Mouse (Mus musculus) E14TG2a.4 (cell line): ENCODE data around the gene Atp2a3.

Source experiments
- H3K27me3 ChIP-seq: 2 replicates; pipeline ENCODE4 v1.6.1; 2014; ENCODE audit warnings: low read length, control low read depth; ENCODE audit not compliant: insufficient read depth
- H3K36me3 ChIP-seq: 2 replicates; pipeline ENCODE4 v1.6.1; 2014; ENCODE audit warnings: low read length, control low read depth; ENCODE audit not compliant: insufficient read depth
- H3K4me1 ChIP-seq: replicated peaks from 2 replicates; pipeline ENCODE4 v1.6.1; 2014; ENCODE audit warnings: low read depth, low read length, control low read depth
- H3K4me3 ChIP-seq: replicated peaks from 2 replicates; pipeline ENCODE4 v1.5.1; 2014; ENCODE audit warnings: mild to moderate bottlenecking, low read length
- H3K9me3 ChIP-seq: 2 replicates; pipeline ENCODE4 v1.6.1; 2014; ENCODE audit warnings: low read length, control low read depth
- CTCF ChIP-seq: conservative IDR thresholded peaks from 2 replicates; pipeline ENCODE4 v1.5.1; 2014; ENCODE audit warnings: low read length
- NANOG ChIP-seq: IDR thresholded peaks from 2 replicates; pipeline ENCODE4 v1.6.1; 2014; ENCODE audit warnings: borderline replicate concordance, low read length, mixed read lengths
- POU5F1 ChIP-seq: IDR thresholded peaks from 2 replicates; pipeline ENCODE4 v1.6.1; 2014; ENCODE audit warnings: low read length, borderline replicate concordance

Atp2a3 gene

DNA sequence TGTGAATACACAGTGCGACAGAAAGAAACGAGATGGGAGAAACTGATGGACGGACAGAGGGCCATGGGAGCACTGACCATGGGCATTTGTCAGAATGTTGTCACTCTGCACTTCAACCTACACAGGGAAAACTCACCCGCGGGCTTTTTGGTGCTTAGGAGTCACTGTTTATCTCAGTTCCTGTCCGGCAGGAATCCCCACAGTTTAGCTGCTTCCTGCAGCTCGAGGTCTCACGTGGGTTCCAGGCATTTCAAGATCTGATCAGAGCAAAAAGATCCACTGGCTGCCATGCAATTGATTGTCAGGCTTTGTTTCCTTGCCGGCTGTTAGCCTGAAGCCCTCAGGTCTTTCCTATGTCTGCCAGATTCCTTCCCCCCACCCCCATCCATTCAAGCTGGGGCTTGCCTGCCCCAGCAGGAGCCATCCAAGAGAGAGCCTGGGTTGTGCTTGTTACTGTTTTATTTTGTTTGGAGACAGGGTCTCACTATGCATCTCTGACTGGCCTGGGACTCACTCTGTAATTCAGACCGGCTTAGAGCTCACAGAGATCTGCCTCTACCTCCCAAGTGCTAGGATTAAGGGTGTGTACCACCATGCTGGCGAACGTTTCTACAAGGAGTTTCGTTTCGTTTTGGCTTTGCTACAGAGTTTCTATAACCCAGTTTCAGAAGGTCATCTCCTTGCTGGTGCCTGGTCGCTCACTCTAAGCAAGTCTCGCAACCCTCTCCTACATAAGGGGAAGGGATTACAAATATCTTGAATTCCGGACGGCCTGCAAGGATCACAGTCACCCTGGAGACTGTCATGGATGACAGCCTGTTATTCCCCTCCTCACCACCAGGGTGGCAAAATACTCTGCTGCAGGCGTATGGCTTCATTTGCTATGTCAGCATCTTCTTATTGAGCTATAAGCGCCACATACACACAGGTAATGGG, 20.5 kb upstream of the Atp2a3 start:
- no peak for TF ChIP-seq NANOG
- peak; percentile 96 for TF ChIP-seq CTCF
- TF ChIP-seq POU5F1 = no peak
- Histone ChIP-seq H3K9me3 (no peaks in the 10 kb centered on the region), H3K36me3 (no peaks in the 10 kb centered on the region), H3K27me3 (no peaks in the 10 kb centered on the region), H3K4me1 (peaks cover 31% of the 10 kb centered on the region), H3K4me3 (peak overlapping the region; percentile 21; the same call in 1 of the 2 replicates)

DNA sequence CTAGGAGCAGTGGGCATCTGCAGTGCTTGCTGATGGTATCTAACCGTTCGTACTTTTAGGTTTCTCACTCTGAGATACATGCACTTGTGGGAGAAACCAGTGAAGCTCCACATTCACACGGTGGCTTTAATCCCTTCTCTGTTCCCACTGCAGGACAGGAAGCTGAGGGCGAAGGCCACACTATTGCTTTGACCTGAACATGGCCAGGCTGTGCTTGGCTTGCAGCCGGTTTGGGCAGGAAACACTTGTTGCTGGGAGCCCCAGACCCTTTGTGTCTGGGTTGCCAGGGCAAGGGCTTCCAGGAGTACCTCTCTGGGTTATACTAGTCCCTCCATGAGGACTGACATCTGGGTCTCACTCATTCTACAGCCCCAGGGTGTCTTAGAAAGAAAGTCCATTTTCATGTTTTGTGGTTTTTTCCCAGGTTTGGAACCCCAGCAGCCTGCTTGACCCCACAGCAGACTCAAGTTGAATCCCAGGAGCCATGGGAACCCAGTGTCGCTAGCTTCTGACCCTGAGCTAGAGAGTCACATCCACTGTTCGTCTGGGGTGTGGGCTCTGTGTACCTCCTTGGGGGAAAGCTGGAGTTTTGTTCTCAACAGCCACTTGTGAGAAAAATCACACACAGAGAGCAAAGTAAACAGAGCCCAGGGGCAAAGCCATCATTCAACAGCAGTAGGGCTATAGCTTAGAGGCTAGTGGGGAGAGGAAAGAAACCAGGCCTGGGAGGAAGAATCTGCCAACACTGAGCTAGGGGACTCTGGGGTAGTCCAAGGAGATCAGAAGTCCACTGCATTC, 15.8 kb upstream of the Atp2a3 start:
- H3K36me3 ChIP-seq = no peaks in the 10 kb centered on the region
- no peak overlapping the region for H3K4me3 ChIP-seq
- peaks cover 47% of the 10 kb centered on the region for H3K4me1 ChIP-seq
- H3K27me3 ChIP-seq = peaks cover 16% of the 10 kb centered on the region; the same call in 1 of the 2 replicates
- TF ChIP-seq NANOG = no peak
- no peak for TF ChIP-seq POU5F1
- no peak for TF ChIP-seq CTCF
- H3K9me3 ChIP-seq = peaks cover 7% of the 10 kb centered on the region; the same call in 1 of the 2 replicates

DNA sequence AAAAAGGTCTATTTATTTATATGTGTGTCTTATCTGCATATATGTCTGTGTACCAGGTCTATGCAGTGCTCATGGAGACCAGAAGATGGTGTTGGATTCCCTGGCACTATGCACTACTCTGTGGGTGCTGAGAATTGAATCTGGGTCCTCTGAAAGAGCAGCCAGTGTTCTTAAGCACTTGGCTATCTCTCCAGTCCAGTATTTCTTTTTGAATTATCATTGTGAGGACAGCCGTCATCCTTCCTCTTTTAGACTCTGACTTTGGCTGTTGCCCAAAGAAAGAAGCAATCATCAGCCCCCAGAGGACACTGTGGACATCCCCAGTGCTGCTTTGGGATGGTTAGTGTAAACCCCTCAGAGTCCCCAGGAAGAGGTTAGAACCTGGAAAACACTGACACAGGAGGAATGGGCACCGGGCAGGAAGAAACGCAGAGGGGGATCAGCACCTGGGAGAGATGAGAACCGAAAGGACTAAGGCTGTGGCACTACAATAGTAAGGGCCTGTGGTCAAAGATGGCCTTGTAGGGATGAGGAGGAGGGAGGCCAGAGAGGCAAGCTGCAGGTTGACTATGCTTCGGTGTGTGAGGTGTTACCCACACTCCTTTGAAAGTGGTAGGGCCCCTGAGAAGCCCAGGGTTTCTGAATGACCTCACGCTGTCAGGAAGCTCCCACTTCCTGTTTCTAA, 15.0 kb upstream of the Atp2a3 start:
- H3K27me3 ChIP-seq = peaks cover 16% of the 10 kb centered on the region; the same call in 1 of the 2 replicates
- peaks cover 47% of the 10 kb centered on the region for H3K4me1 ChIP-seq
- no peak overlapping the region for H3K4me3 ChIP-seq
- no peak for TF ChIP-seq POU5F1
- TF ChIP-seq NANOG = no peak
- no peak for TF ChIP-seq CTCF
- H3K36me3 ChIP-seq = no peaks in the 10 kb centered on the region
- H3K9me3 ChIP-seq = peaks cover 8% of the 10 kb centered on the region; the same call in 1 of the 2 replicates

DNA sequence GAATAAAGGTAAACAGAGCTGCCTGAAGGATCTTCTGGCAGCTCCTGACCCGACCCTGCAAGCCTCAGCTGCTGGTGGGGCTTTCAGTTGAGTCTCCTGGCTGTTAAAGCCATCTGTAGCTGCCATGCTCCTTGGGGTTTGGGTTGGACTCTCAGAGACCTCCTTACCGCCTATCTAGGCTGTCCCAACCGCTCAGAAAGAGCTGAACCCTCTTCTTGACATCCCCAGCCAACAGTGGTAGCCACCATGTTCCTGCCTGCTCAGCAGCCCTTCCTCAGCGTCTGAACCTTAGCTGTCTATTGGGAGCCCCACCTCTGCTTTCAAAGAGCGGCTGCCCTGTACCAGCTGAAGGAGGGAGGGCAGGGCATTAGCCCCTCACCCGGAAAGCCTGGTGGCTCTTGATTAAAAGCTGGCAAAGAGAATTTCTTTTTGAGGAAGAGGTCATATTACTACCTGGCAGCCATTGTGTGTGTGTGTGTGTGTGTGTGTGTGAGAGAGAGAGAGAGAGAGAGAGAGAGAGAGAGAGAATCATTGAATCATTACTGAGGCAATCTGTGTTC, 14.3 kb upstream of the Atp2a3 start:
- Histone ChIP-seq H3K27me3 (peaks cover 16% of the 10 kb centered on the region; the same call in 1 of the 2 replicates), H3K4me3 (no peak overlapping the region), H3K9me3 (peaks cover 8% of the 10 kb centered on the region; the same call in 1 of the 2 replicates), H3K4me1 (peaks cover 47% of the 10 kb centered on the region), H3K36me3 (no peaks in the 10 kb centered on the region)
- TF ChIP-seq POU5F1 = no peak
- no peak for TF ChIP-seq NANOG
- TF ChIP-seq CTCF = no peak

DNA sequence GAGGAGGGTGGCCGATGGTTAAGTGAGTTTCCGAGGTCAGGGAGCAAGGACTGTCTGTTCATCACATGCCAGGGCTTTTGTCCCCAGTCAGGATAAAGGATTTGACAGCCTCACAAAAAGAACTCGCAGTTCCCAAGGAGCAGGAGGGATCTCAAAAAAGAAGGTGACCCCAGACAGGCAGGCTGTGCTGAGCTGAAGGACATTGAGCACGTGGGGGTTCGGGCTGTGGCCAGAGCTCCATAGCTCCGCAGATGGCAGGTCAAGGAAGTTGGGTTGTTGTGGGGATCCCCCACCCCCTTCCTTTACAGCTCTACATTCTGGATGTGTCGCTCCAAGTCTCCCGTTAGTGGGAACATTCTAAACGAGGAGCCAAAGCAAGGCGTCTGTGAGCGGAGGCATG, 13.1 kb upstream of the Atp2a3 start:
- peaks cover 16% of the 10 kb centered on the region; the same call in 1 of the 2 replicates for H3K27me3 ChIP-seq
- H3K4me3 ChIP-seq = 0 out of 2 replicates have a peak overlapping the region, but pooled peaks have one; percentile 23
- peaks cover 58% of the 10 kb centered on the region for H3K4me1 ChIP-seq
- peaks cover 8% of the 10 kb centered on the region; the same call in 1 of the 2 replicates for H3K9me3 ChIP-seq
- no peaks in the 10 kb centered on the region for H3K36me3 ChIP-seq
- TF ChIP-seq POU5F1 (no peak), NANOG (no peak), CTCF (no peak)

DNA sequence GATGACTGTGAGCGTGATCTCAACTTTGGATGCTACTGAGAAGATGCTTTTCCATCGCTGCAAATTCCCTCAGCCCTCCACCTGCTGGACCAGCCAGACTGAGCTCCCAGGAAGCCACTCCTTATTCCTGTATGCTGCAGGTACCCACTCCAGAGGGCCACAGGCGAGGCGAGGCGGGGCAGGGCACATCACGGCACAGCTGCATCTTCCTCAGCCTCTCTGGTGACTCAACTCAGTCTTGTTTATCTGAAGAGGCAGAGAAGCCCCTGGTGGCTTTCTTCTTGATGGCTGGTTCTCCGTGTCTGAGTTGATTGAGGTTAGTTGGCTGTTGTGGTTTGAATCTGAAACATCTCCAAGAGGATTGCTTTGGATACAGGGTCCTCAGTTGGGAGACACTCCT, 12.7 kb upstream of the Atp2a3 start:
- TF ChIP-seq NANOG = no peak
- TF ChIP-seq POU5F1 = no peak
- no peak for TF ChIP-seq CTCF
- H3K4me3 ChIP-seq = 0 out of 2 replicates have a peak overlapping the region, but pooled peaks have one; percentile 23
- peaks cover 8% of the 10 kb centered on the region; the same call in 1 of the 2 replicates for H3K9me3 ChIP-seq
- no peaks in the 10 kb centered on the region for H3K36me3 ChIP-seq
- peaks cover 16% of the 10 kb centered on the region; the same call in 1 of the 2 replicates for H3K27me3 ChIP-seq
- peaks cover 58% of the 10 kb centered on the region for H3K4me1 ChIP-seq

DNA sequence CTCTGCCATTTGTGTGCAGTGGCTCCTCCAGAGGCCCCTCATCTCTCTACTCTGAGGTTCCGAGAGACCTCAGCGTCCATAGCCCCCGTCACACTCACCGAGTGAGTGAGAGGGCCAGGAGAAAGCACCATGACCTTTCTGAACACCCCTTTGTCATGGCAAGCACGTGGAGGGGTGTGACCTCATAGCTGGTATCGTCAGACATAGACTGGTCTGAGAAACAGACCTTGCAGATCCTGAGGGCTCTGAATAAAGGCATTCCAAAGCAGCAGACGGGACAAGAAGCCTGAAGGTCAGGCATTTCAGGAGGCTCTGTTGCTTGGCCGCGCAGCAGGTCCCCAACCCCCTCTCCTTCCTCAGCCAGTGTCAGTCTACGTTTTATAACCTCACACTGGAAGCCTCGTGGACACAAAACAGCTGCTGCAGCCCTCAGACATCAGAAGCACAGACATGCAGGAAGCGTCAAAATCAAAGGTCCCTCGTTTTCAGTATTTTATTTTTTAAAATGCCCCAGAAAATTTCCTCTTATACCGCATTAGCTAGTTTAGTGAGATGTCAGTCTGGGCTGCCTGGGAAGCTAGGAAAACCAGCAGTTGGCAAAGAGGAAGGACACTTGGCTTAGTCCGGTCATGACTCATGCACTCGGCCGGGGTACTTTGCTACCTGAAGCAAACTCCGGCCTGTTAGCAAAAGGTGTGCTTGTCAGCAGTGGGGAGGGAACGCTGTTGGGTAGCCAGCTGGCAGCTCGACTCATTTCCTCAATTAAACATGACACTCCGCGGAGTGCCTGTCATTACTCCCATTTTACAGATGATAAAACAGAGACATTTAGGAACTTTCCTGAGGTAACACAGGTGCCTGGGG, 9.6 kb upstream of the Atp2a3 start:
- Histone ChIP-seq H3K4me1 (peaks cover 81% of the 10 kb centered on the region), H3K4me3 (peak overlapping the region; percentile 26; the same call in 1 of the 2 replicates), H3K9me3 (peaks cover 8% of the 10 kb centered on the region; the same call in 1 of the 2 replicates), H3K36me3 (no peaks in the 10 kb centered on the region), H3K27me3 (peaks cover 20% of the 10 kb centered on the region)
- TF ChIP-seq CTCF (no peak), NANOG (no peak), POU5F1 (no peak)
